Mouse (Mus musculus): ENCODE results near the gene Hvcn1. TPM values are rescaled to one million over a fixed set of nuclear protein-coding genes. Genes with fewer than 3 reads are reported as not detected.
A peak's percentile ranks its signal among the peaks of the same experiment; 100 is the strongest.

The Hvcn1 gene
- polyA plus RNA-seq, 1 experiment from 2014 or later = 7.8 TPM

DNA sequence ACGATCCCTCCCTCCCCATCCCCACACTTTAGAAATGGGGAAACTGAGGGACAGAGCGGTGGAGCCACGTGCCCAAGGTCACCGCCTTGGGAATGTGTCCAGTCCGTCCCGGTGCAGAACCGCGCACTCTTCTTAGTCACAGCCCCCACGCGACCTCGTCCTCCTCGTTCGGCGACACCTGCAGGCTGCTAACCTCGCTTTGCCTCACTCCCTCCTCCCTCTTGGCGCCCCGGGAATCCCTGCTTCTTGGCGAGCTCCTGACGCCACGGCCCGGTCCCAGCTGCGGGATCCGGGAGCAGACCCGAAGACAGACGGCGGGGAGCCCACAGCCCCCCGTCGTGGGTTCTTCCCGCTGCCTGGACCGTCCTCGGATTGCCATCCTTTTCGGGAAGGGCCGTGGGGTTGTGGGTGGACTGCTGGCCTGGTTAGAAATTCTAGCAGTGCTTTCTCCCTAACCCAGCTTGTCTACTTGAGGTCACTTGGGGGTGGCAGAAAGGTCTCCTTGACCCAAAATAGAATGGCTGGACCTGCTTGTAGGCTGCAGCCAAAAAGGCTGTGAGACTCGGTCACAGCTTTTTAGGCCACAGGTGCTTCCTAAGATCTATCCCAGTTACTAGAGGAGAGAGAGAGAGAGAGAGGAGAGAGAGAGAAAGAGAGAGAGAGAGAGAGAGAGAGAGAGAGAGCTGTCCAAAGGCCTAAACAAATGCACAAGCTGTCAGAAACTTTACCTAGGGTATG lies 78.6 kb downstream of the Hvcn1 start:
- ATAC-seq (ENCODE audit: insufficient number of reproducible peaks, insufficient read depth, low FRiP score, low TSS enrichment, low read depth) = peak; percentile 35; the same call in 1 of the 2 replicates
- Histone ChIP-seq H3K4me3 (replicated peaks) (peak overlapping the region; percentile 98), H3K4me2 (peak overlapping the region; percentile 98), H3K4me1 (replicated peaks) (peaks cover 25% of the 10 kb centered on the region), H3K36me3 (peaks cover 28% of the 10 kb centered on the region), H3K27me3 (no peaks in the 10 kb centered on the region), H3K9ac (replicated peaks) (peak overlapping the region; percentile 83), H3K27ac (no peak overlapping the region), H3K9me3 (0 out of 2 replicates have a peak, but pooled peaks cover 5% of the 10 kb centered on the region)
- 1% methylated on average over 34 of the region's 34 CpGs for WGBS

- Histone ChIP-seq H3K27ac (no peak overlapping the region), H3K4me3 (replicated peaks) (peak overlapping the region; percentile 98), H3K4me1 (replicated peaks) (peaks cover 19% of the 10 kb centered on the region), H3K36me3 (peaks cover 28% of the 10 kb centered on the region), H3K9ac (replicated peaks) (no peak overlapping the region), H3K27me3 (no peaks in the 10 kb centered on the region), H3K4me2 (peak overlapping the region; percentile 98), H3K9me3 (0 out of 2 replicates have a peak, but pooled peaks cover 5% of the 10 kb centered on the region)
- ATAC-seq (ENCODE audit: insufficient number of reproducible peaks, insufficient read depth, low FRiP score, low TSS enrichment, low read depth) = no peak
- WGBS = 58% methylated on average over 7 of the region's 7 CpGs
Observed at GRCm38 (mm10) chr5:122285767-122286150, 79.2 kb downstream of the Hvcn1 start.

GRCm38 (mm10) chr5:122286191-122286590 lies 79.6 kb downstream of the Hvcn1 start:
- Histone ChIP-seq H3K9ac (replicated peaks) (no peak overlapping the region), H3K4me3 (replicated peaks) (0 out of 2 replicates have a peak overlapping the region, but pooled peaks have one; percentile 4), H3K9me3 (0 out of 2 replicates have a peak, but pooled peaks cover 5% of the 10 kb centered on the region), H3K4me2 (no peak overlapping the region), H3K27ac (no peak overlapping the region), H3K36me3 (peaks cover 28% of the 10 kb centered on the region), H3K27me3 (no peaks in the 10 kb centered on the region), H3K4me1 (replicated peaks) (peaks cover 15% of the 10 kb centered on the region)
- ATAC-seq (ENCODE audit: insufficient number of reproducible peaks, insufficient read depth, low FRiP score, low TSS enrichment, low read depth) = no peak
- 81% methylated on average over 10 of the region's 10 CpGs for WGBS

DNA sequence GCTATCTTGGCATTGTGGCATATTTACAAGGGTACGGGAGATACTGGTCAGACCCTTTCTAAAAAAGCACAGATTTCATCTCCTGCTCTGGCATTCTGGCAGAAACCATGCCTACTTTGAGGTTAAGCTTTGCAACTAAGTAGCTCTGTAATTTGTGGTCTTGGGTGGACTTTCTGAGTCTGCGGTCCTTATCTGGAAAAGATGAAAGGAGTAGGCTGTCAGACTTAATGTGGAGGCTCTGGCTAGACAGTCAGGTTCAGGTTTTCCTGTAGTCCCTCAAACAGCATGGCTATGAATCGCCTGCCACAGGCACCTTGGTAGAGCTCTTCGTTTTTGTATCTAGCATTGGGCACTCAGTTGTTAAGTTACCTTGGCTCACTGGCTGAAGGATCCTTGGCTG lies 80.4 kb downstream of the Hvcn1 start:
- 82% methylated on average over 4 of the region's 4 CpGs for WGBS
- H3K9me3 ChIP-seq = 0 out of 2 replicates have a peak, but pooled peaks cover 5% of the 10 kb centered on the region
- peaks cover 28% of the 10 kb centered on the region for H3K36me3 ChIP-seq
- H3K27me3 ChIP-seq = no peaks in the 10 kb centered on the region
- peaks cover 15% of the 10 kb centered on the region for H3K4me1 ChIP-seq (replicated peaks)
- H3K4me2 ChIP-seq = no peak overlapping the region
- no peak overlapping the region for H3K9ac ChIP-seq (replicated peaks)
- ATAC-seq (ENCODE audit: insufficient number of reproducible peaks, insufficient read depth, low FRiP score, low TSS enrichment, low read depth) = no peak
- no peak overlapping the region for H3K27ac ChIP-seq
- no peak overlapping the region for H3K4me3 ChIP-seq (replicated peaks)

DNA sequence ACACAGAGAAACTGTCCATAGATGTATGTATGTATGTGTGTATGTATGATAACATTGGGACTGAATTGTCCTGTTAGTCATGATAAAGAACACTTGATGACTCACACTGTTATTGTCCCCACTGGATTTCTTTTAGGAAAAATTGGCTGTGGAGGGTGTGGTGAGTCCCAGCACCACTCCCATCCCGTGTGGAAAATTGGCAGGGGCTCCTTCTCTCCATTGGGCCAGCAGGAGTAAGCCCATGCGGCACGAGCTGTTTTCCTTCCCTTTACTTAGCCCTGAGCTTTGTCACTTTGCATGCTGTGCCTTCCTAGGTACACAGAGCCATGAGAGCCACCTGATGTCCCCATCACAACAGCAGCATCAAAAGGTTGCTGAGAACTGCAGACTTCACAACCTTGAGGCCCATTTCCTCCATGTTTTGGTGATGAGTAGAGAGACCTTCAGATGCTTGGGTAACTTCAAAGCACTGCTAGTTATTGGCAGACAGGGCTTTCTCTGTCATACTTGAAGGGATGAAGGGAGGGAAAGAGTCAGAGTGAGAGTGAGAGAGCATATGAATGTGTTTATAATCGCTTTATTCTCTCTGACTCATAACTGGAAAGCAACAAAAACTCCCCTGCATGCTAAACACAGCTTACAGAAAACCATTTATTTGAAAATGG lies 81.7 kb downstream of the Hvcn1 start:
- Histone ChIP-seq H3K9me3 (0 out of 2 replicates have a peak, but pooled peaks cover 5% of the 10 kb centered on the region), H3K9ac (replicated peaks) (no peak overlapping the region), H3K4me3 (replicated peaks) (no peak overlapping the region), H3K36me3 (peaks cover 28% of the 10 kb centered on the region), H3K27ac (no peak overlapping the region), H3K4me2 (no peak overlapping the region), H3K4me1 (replicated peaks) (peaks cover 26% of the 10 kb centered on the region), H3K27me3 (no peaks in the 10 kb centered on the region)
- 92% methylated on average over 4 of the region's 4 CpGs for WGBS
- no peak for ATAC-seq (ENCODE audit: insufficient number of reproducible peaks, insufficient read depth, low FRiP score, low TSS enrichment, low read depth)

DNA sequence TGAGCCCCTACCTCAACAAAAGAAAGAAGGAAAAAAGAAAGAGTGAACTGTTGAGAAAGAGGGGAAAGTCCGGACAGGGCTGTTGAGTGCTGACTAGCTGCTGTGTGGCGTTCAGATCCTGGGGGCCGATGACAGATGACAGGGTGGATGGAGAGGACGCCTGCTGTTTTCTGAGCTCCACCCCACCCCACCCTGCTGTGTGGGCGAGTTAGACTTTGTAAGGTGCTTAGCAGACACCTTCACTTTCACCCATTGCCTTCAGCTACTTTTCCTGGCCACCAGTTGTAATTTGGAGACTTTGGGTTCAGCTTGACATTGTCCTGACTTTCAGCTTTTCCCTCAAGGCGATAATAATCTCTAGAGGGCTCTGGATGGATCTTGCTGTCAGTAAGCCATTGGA lies 84.5 kb downstream of the Hvcn1 start:
- WGBS = 65% methylated on average over 6 of the region's 6 CpGs
- 0 out of 2 replicates have a peak, but pooled peaks cover 5% of the 10 kb centered on the region for H3K9me3 ChIP-seq

More for the DNA sequence above, 84.5 kb downstream of the Hvcn1 start:
- ATAC-seq (ENCODE audit: insufficient number of reproducible peaks, insufficient read depth, low FRiP score, low TSS enrichment, low read depth) = no peak
- H3K27me3 ChIP-seq = no peaks in the 10 kb centered on the region
- H3K36me3 ChIP-seq = peaks cover 28% of the 10 kb centered on the region
- H3K9ac ChIP-seq (replicated peaks) = no peak overlapping the region
- no peak overlapping the region for H3K4me2 ChIP-seq
- no peak overlapping the region for H3K27ac ChIP-seq
- H3K4me3 ChIP-seq (replicated peaks) = no peak overlapping the region
- H3K4me1 ChIP-seq (replicated peaks) = peaks cover 23% of the 10 kb centered on the region

Other genes starting within 250 kb of the Hvcn1 start
- gene Cux2, start 156.7 kb upstream of the Hvcn1 start, polyA plus RNA-seq (2016; fragmentation: Nextera tagmentation; extraction: Ambion mirVana) = 5.0 and 5.9 TPM in 2 replicates
- 1.8 TPM in 1 of 2 replicates, not detected in the other for gene Myl2, start 105.9 kb upstream of the Hvcn1 start, polyA plus RNA-seq (2016; fragmentation: Nextera tagmentation; extraction: Ambion mirVana)
- gene Ccdc63, start 66.0 kb upstream of the Hvcn1 start, polyA plus RNA-seq (2016; fragmentation: Nextera tagmentation; extraction: Ambion mirVana) = 0.20 TPM in 1 of 2 replicates, not detected in the other
- gene Ppp1cc, start 48.5 kb upstream of the Hvcn1 start, polyA plus RNA-seq (2016; fragmentation: Nextera tagmentation; extraction: Ambion mirVana) = 300 and 320 TPM in 2 replicates
- gene Tctn1, start 57.7 kb downstream of the Hvcn1 start, polyA plus RNA-seq (2016; fragmentation: Nextera tagmentation; extraction: Ambion mirVana) = 4.5 and 4.8 TPM in 2 replicates
- gene Pptc7, start 77.6 kb downstream of the Hvcn1 start, polyA plus RNA-seq (2016; fragmentation: Nextera tagmentation; extraction: Ambion mirVana) = 10.1 and 11.4 TPM in 2 replicates
- gene Rad9b, start 147.4 kb downstream of the Hvcn1 start, polyA plus RNA-seq (2016; fragmentation: Nextera tagmentation; extraction: Ambion mirVana) = 14.2 and 15.8 TPM in 2 replicates
- gene Vps29, start 147.6 kb downstream of the Hvcn1 start, polyA plus RNA-seq (2016; fragmentation: Nextera tagmentation; extraction: Ambion mirVana) = 167 and 170 TPM in 2 replicates
- gene Gpn3, start 165.1 kb downstream of the Hvcn1 start, polyA plus RNA-seq (2016; fragmentation: Nextera tagmentation; extraction: Ambion mirVana) = 85.8 and 87.2 TPM in 2 replicates
- 95.0 and 99.5 TPM in 2 replicates for gene Fam216a, start 165.6 kb downstream of the Hvcn1 start, polyA plus RNA-seq (2016; fragmentation: Nextera tagmentation; extraction: Ambion mirVana)
- gene Arpc3, start 185.1 kb downstream of the Hvcn1 start, polyA plus RNA-seq (2016; fragmentation: Nextera tagmentation; extraction: Ambion mirVana) = 83.3 and 89.3 TPM in 2 replicates
- 57.9 and 59.3 TPM in 2 replicates for gene Anapc7, start 214.9 kb downstream of the Hvcn1 start, polyA plus RNA-seq (2016; fragmentation: Nextera tagmentation; extraction: Ambion mirVana)

All from limb, embryonic 12.5 days (tissue).